Mouse (Mus musculus) limb, embryonic 10.5 days (tissue): Measurements from ENCODE around the gene Cdh23. TPM values are rescaled to one million over a fixed set of nuclear protein-coding genes. Genes with fewer than 3 reads are reported as not detected.

ENCODE experiments used
- DNase-seq: peaks from one replicate; pipeline ENCODE4 v3.0.0-alpha.2; 2017; ENCODE audit warnings: low spot score
- H3K27ac ChIP-seq: fragments of 300-500 bp; sonication (generic); 2 replicates; pipeline ENCODE4 v1.5.1; 2016; ENCODE audit warnings: mild to moderate bottlenecking
- H3K27me3 ChIP-seq: fragments of 300-500 bp; sonication (generic); 2 replicates; pipeline ENCODE4 v1.6.1; 2016; ENCODE audit warnings: low read depth, mild to moderate bottlenecking; ENCODE audit not compliant: poor library complexity, severe bottlenecking
- H3K36me3 ChIP-seq: fragments of 300-500 bp; sonication (generic); 2 replicates; pipeline ENCODE4 v1.6.1; 2016; ENCODE audit warnings: mild to moderate bottlenecking, moderate library complexity
- H3K4me1 ChIP-seq: fragments of 300-500 bp; sonication (generic); 2 replicates; pipeline ENCODE4 v1.6.1; 2016
- H3K4me3 ChIP-seq: fragments of 300-500 bp; sonication (generic); 2 replicates; pipeline ENCODE4 v1.5.1; 2016; ENCODE audit warnings: mild to moderate bottlenecking, moderate library complexity
- H3K9me3 ChIP-seq: fragments of 300-500 bp; sonication (generic); replicated peaks from 2 replicates; pipeline ENCODE4 v1.6.1; 2016; ENCODE audit warnings: mild to moderate bottlenecking
- WGBS: fragments of 180-500 bp; shearing (Covaris S2); methylation state at CpG from one replicate; pipeline ENCODE4 v1.1.7; 2016; 5-methylcytosine and 5-hydroxymethylcytosine counted together
- polyA plus RNA-seq: library from polyadenylated mRNA; unstranded; fragments of >200 nt; fragmentation: Nextera tagmentation; extraction: Ambion mirVana; gene quantifications from 2 replicates; pipeline ENCODE4 v1.2.1, GENCODE M21; 2016

The Cdh23 gene
- polyA plus RNA-seq, 1 experiment from 2014 or later: 0.36 TPM

- H3K27ac ChIP-seq: no peak overlapping the region
- DNase-seq: peak; percentile 85
- WGBS: 7% methylated on average over 3 of the region's 3 CpGs
Measured at GRCm38 (mm10) chr10:60418137-60418536, 278.2 kb downstream of the Cdh23 start.

DNA sequence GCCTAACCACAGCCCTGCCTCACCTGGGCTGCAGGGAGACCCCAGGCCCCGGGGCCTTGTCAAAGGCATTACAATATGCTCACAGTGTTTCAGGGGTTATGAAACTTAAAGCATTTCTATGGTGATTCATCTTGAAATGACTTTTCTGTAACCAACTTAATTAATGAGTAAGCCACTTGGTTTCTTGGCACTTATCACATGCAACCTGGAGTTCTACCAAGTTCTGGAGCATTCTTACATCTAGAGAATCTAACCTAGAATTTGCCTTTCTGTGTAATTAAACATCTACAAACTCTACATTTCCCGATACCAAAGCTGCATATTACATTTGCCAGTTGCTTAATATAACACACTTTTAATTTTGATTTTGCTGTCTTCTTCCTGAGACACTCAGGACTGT lies 279.2 kb downstream of the Cdh23 start:
- no peaks in the 10 kb centered on the region for H3K9me3 ChIP-seq
- H3K36me3 ChIP-seq: no peaks in the 10 kb centered on the region
- no peaks in the 10 kb centered on the region for H3K27me3 ChIP-seq
- no peaks in the 10 kb centered on the region for H3K4me1 ChIP-seq
- no peak overlapping the region for H3K27ac ChIP-seq
- DNase-seq: no peak
- H3K4me3 ChIP-seq: no peak overlapping the region
- 90% methylated on average over 2 of the region's 2 CpGs for WGBS

More at GRCm38 (mm10) chr10:60418137-60418536, 278.2 kb downstream of the Cdh23 start:
- Histone ChIP-seq H3K4me3 (no peak overlapping the region), H3K4me1 (no peaks in the 10 kb centered on the region), H3K9me3 (no peaks in the 10 kb centered on the region), H3K27me3 (no peaks in the 10 kb centered on the region), H3K36me3 (no peaks in the 10 kb centered on the region)

- Histone ChIP-seq H3K36me3 (no peaks in the 10 kb centered on the region), H3K9me3 (no peaks in the 10 kb centered on the region), H3K4me1 (no peaks in the 10 kb centered on the region), H3K27me3 (peaks cover 20% of the 10 kb centered on the region), H3K27ac (no peak overlapping the region), H3K4me3 (no peak overlapping the region)
- DNase-seq: no peak
- WGBS: 84% methylated on average over 2 of the region's 2 CpGs
Measured at GRCm38 (mm10) chr10:60413756-60414155, 282.5 kb downstream of the Cdh23 start.

DNA sequence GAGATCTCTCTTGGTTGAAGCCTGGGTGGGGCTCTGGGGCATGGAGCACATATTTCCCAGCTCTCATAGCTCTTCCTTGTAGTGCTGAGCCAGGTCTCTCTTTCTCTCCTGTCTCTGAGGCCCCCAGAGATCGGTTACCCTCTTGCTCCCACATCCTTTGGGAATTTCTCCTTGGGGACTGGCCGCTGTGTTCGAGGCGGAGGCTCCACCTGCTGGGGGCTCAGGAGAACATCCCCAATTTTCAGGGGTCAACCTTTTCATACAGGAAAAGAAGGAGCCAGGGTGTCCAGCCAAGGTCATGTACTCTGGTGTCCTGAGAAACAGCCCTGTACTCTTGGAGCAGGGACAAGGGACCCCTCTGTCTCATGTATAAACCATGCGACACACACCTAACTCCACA lies 284.5 kb downstream of the Cdh23 start:
- H3K27ac ChIP-seq: no peak overlapping the region
- no peak overlapping the region for H3K4me3 ChIP-seq
- peak; percentile 40 for DNase-seq
- peaks cover 20% of the 10 kb centered on the region for H3K27me3 ChIP-seq
- 30% methylated on average over 5 of the region's 5 CpGs for WGBS
- H3K9me3 ChIP-seq: no peaks in the 10 kb centered on the region
- no peaks in the 10 kb centered on the region for H3K36me3 ChIP-seq
- H3K4me1 ChIP-seq: no peaks in the 10 kb centered on the region

DNA sequence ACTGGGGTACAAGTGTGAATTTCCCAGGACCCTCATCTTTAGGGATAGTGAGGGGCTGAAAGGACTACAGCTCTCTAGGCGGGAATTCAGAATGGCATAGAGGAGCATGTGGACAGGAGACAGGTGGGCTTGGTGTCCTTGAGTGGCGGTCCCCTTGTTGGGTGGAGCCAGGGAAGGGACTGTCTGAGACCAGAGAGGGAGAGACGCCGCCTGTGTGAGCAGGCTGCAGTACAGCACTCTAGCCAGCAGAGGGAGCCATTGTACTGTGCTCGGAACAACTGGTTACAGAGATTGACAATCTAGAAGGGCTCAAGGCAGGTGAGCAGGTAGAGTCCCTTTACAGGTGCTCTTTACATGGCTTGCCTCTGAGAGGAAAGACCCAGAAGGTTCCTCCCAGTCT lies 288.5 kb downstream of the Cdh23 start:
- H3K4me1 ChIP-seq: no peaks in the 10 kb centered on the region
- DNase-seq: peak; percentile 84
- H3K27me3 ChIP-seq: peaks cover 20% of the 10 kb centered on the region
- 6% methylated on average over 5 of the region's 5 CpGs for WGBS
- no peaks in the 10 kb centered on the region for H3K9me3 ChIP-seq
- H3K4me3 ChIP-seq: no peak overlapping the region
- H3K27ac ChIP-seq: no peak overlapping the region
- no peaks in the 10 kb centered on the region for H3K36me3 ChIP-seq

GRCm38 (mm10) chr10:60405460-60406177 lies 290.7 kb downstream of the Cdh23 start:
- DNase-seq: no peak
- Histone ChIP-seq H3K9me3 (no peaks in the 10 kb centered on the region), H3K36me3 (no peaks in the 10 kb centered on the region), H3K27me3 (peaks cover 10% of the 10 kb centered on the region), H3K4me1 (peaks cover 6% of the 10 kb centered on the region; the same call in 1 of the 2 replicates), H3K4me3 (no peak overlapping the region), H3K27ac (no peak overlapping the region)
- WGBS: 60% methylated on average over 7 of the region's 7 CpGs

DNA sequence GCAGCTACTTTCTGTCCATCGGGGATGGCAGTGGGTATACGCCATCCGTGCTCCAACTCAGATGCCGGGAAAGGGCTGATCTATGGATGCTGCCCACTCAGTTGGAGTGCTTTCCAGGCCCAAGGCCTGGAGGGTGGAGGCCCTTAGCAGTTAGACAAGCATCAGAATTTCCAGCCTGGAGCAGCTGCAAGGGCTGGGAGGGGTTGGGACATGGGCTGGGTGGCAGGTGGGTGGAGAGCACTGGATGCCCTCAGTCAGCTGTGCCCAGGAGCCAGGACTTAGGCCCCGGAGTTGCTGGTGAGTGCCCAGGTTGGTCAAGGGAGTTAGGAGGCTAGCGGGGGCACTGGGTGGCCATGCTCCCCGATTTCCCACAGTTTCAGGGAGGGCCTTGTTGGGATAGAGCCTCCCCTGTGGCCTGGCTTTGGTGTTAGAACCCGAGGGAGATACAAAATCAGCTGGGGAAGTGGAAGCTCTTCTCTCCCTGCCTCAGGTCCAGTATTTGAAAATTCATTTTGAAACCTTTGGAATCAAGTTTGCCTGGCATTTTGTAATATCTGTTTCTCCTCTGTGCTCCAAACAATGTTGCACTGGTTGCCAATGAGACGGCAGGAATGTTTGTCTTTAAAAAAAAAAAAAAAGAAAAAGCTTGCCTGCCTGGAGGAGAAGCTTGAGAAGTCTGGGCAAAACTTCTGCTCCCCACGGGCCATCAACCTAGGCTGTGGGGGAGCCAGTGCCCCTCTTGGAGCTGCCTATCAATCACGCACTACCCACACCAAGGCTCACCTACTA lies 295.6 kb downstream of the Cdh23 start:
- peaks cover 19% of the 10 kb centered on the region for H3K4me1 ChIP-seq
- 88% methylated on average over 11 of the region's 11 CpGs for WGBS
- no peak for DNase-seq
- H3K36me3 ChIP-seq: no peaks in the 10 kb centered on the region
- no peaks in the 10 kb centered on the region for H3K9me3 ChIP-seq
- no peaks in the 10 kb centered on the region for H3K27me3 ChIP-seq
- H3K27ac ChIP-seq: no peak overlapping the region; the same call in 1 of the 2 replicates
- no peak overlapping the region for H3K4me3 ChIP-seq

- Histone ChIP-seq H3K9me3 (no peaks in the 10 kb centered on the region), H3K4me3 (no peak within 1 kb of the TSS), H3K27me3 (no peaks in the 10 kb centered on the region), H3K27ac (peak within 1 kb of the TSS; percentile 25; the same call in 1 of the 2 replicates), H3K36me3 (no peaks in the 10 kb centered on the region), H3K4me1 (peaks cover 19% of the 10 kb centered on the region)
- 56% methylated on average over 7 of the region's 7 CpGs for WGBS
- DNase-seq: no peak
Measured at GRCm38 (mm10) chr10:60399449-60399848, 296.8 kb downstream of the Cdh23 start, which contains the start of gene Gm17455. TSS of gene Gm17455 (plus strand) at chr10:60399726.

- no peaks in the 10 kb centered on the region for H3K27me3 ChIP-seq
- no peak for DNase-seq
- no peaks in the 10 kb centered on the region for H3K9me3 ChIP-seq
- WGBS: 90% methylated on average over 10 of the region's 10 CpGs
- no peaks in the 10 kb centered on the region for H3K36me3 ChIP-seq
- H3K4me1 ChIP-seq: peaks cover 19% of the 10 kb centered on the region
- no peak overlapping the region for H3K27ac ChIP-seq
- no peak overlapping the region for H3K4me3 ChIP-seq
Measured at GRCm38 (mm10) chr10:60398051-60398814, 298.1 kb downstream of the Cdh23 start.

GRCm38 (mm10) chr10:60395605-60396004 lies 300.7 kb downstream of the Cdh23 start:
- H3K4me1 ChIP-seq: peaks cover 15% of the 10 kb centered on the region
- no peak overlapping the region for H3K27ac ChIP-seq
- DNase-seq: no peak
- H3K9me3 ChIP-seq: no peaks in the 10 kb centered on the region
- WGBS: 79% methylated on average over 5 of the region's 5 CpGs
- no peaks in the 10 kb centered on the region for H3K36me3 ChIP-seq
- H3K4me3 ChIP-seq: no peak overlapping the region
- H3K27me3 ChIP-seq: no peaks in the 10 kb centered on the region

DNA sequence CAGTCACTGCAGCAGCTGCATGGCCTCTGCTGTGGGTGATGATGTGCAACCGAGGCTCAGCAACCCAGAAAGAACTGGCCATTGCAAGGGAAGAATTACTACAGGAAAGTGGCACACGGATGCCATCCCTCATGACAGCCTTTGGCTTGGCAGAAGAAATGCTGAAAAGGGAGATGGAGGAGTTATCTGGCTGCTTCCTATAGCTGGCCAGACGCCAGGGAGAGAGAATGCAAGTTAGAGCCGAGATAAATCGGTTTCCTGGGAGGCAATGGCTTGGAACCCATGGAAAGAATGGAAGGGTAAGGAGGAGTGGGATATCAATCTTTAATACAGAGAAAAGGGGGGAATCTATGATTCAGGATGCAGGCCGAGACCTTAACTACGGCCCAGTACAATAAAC lies 301.4 kb downstream of the Cdh23 start:
- Histone ChIP-seq H3K36me3 (no peaks in the 10 kb centered on the region), H3K4me1 (peaks cover 14% of the 10 kb centered on the region), H3K4me3 (no peak overlapping the region), H3K27ac (peak overlapping the region; percentile 26; the same call in 1 of the 2 replicates), H3K9me3 (no peaks in the 10 kb centered on the region), H3K27me3 (no peaks in the 10 kb centered on the region)
- DNase-seq: no peak
- 90% methylated on average over 7 of the region's 7 CpGs for WGBS

GRCm38 (mm10) chr10:60391661-60392060 lies 304.6 kb downstream of the Cdh23 start:
- Histone ChIP-seq H3K9me3 (no peaks in the 10 kb centered on the region), H3K27me3 (no peaks in the 10 kb centered on the region), H3K4me1 (peaks cover 13% of the 10 kb centered on the region), H3K4me3 (no peak overlapping the region), H3K27ac (no peak overlapping the region), H3K36me3 (no peaks in the 10 kb centered on the region)
- no peak for DNase-seq
- WGBS: 96% methylated on average over 9 of the region's 9 CpGs
